Mouse (Mus musculus): Measurements from ENCODE around the gene Gm36210. TPM values are rescaled to one million over a fixed set of nuclear protein-coding genes. Genes with fewer than 3 reads are reported as not detected.

The Gm36210 gene
- 0.22 TPM in 1 of 2 replicates, not detected in the other for polyA plus RNA-seq (2014; fragmentation: Nextera tagmentation; extraction: Ambion mirVana)

GRCm38 (mm10) chr7:4906466-4906950 is at the start of gene Gm36210:
Gene Gm36210, minus strand, starts transcription at chr7:4906516.
- WGBS = 64% methylated on average over 10 of the region's 10 CpGs

GRCm38 (mm10) chr7:4953815-4954445 is 47.6 kb upstream of the Gm36210 start:
- Histone ChIP-seq H3K4me2 (no peak overlapping the region), H3K9me3 (ENCODE audit: control insufficient read depth, low read length) (no peaks in the 10 kb centered on the region), H3K4me3 (ENCODE audit: low read depth, low read length) (no peak overlapping the region), H3K9ac (ENCODE audit: low read depth, low read length) (no peak overlapping the region), H3K27ac (ENCODE audit: low read depth, low read length) (no peak overlapping the region), H3K36me3 (ENCODE audit: control insufficient read depth, insufficient read depth, low read length) (no peaks in the 10 kb centered on the region), H3K27me3 (replicated peaks; ENCODE audit: control insufficient read depth, insufficient read depth, low read length) (no peaks in the 10 kb centered on the region), H3K4me1 (replicated peaks; ENCODE audit: control insufficient read depth, insufficient read depth, low read length) (0 out of 2 replicates have a peak, but pooled peaks cover 2% of the 10 kb centered on the region)
- WGBS = 30% methylated on average over 10 of the region's 10 CpGs
- ATAC-seq (replicated peaks; ENCODE audit: low FRiP score) (no peak), DNase-seq (ENCODE audit: low spot score) (no peak)

More at GRCm38 (mm10) chr7:4906466-4906950, at the start of gene Gm36210:
- H3K4me1 ChIP-seq (replicated peaks; ENCODE audit: control insufficient read depth, insufficient read depth, low read length) = no peaks in the 10 kb centered on the region; the same call in 1 of the 2 replicates
- ATAC-seq (replicated peaks; ENCODE audit: low FRiP score) (no peak), DNase-seq (ENCODE audit: low spot score) (no peak)
- H3K9me3 ChIP-seq (ENCODE audit: control insufficient read depth, low read length) = no peaks in the 10 kb centered on the region
- H3K4me3 ChIP-seq (ENCODE audit: low read depth, low read length) = no peak within 1 kb of the TSS
- no peak within 1 kb of the TSS for H3K9ac ChIP-seq (ENCODE audit: low read depth, low read length)
- H3K27me3 ChIP-seq (replicated peaks; ENCODE audit: control insufficient read depth, insufficient read depth, low read length) = no peaks in the 10 kb centered on the region
- no peak within 1 kb of the TSS for H3K27ac ChIP-seq (ENCODE audit: low read depth, low read length)
- H3K4me2 ChIP-seq = no peak within 1 kb of the TSS
- H3K36me3 ChIP-seq (ENCODE audit: control insufficient read depth, insufficient read depth, low read length) = no peaks in the 10 kb centered on the region

GRCm38 (mm10) chr7:4950561-4951342 is 44.4 kb upstream of the Gm36210 start:
- Histone ChIP-seq H3K4me1 (replicated peaks; ENCODE audit: control insufficient read depth, insufficient read depth, low read length) (0 out of 2 replicates have a peak, but pooled peaks cover 2% of the 10 kb centered on the region), H3K36me3 (ENCODE audit: control insufficient read depth, insufficient read depth, low read length) (no peaks in the 10 kb centered on the region), H3K4me3 (ENCODE audit: low read depth, low read length) (no peak overlapping the region), H3K27me3 (replicated peaks; ENCODE audit: control insufficient read depth, insufficient read depth, low read length) (no peaks in the 10 kb centered on the region), H3K4me2 (no peak overlapping the region), H3K27ac (ENCODE audit: low read depth, low read length) (no peak overlapping the region), H3K9me3 (ENCODE audit: control insufficient read depth, low read length) (no peaks in the 10 kb centered on the region), H3K9ac (ENCODE audit: low read depth, low read length) (no peak overlapping the region)
- ATAC-seq (replicated peaks; ENCODE audit: low FRiP score) (no peak), DNase-seq (ENCODE audit: low spot score) (no peak)
- 80% methylated on average over 19 of the region's 19 CpGs for WGBS

GRCm38 (mm10) chr7:4948386-4948785 is 42.1 kb upstream of the Gm36210 start:
- H3K4me2 ChIP-seq = no peak overlapping the region
- 41% methylated on average over 6 of the region's 6 CpGs for WGBS
- no peaks in the 10 kb centered on the region for H3K9me3 ChIP-seq (ENCODE audit: control insufficient read depth, low read length)
- DNase-seq (ENCODE audit: low spot score) (no peak), ATAC-seq (replicated peaks; ENCODE audit: low FRiP score) (no peak)
- no peak overlapping the region for H3K9ac ChIP-seq (ENCODE audit: low read depth, low read length)
- no peaks in the 10 kb centered on the region for H3K27me3 ChIP-seq (replicated peaks; ENCODE audit: control insufficient read depth, insufficient read depth, low read length)
- H3K4me1 ChIP-seq (replicated peaks; ENCODE audit: control insufficient read depth, insufficient read depth, low read length) = 0 out of 2 replicates have a peak, but pooled peaks cover 4% of the 10 kb centered on the region
- H3K36me3 ChIP-seq (ENCODE audit: control insufficient read depth, insufficient read depth, low read length) = no peaks in the 10 kb centered on the region
- no peak overlapping the region for H3K27ac ChIP-seq (ENCODE audit: low read depth, low read length)
- H3K4me3 ChIP-seq (ENCODE audit: low read depth, low read length) = no peak overlapping the region

GRCm38 (mm10) chr7:4947855-4948254 is 41.5 kb upstream of the Gm36210 start:
- no peaks in the 10 kb centered on the region for H3K9me3 ChIP-seq (ENCODE audit: control insufficient read depth, low read length)
- H3K27me3 ChIP-seq (replicated peaks; ENCODE audit: control insufficient read depth, insufficient read depth, low read length) = no peaks in the 10 kb centered on the region
- 46% methylated on average over 2 of the region's 2 CpGs for WGBS
- H3K4me2 ChIP-seq = no peak overlapping the region
- no peaks in the 10 kb centered on the region for H3K36me3 ChIP-seq (ENCODE audit: control insufficient read depth, insufficient read depth, low read length)
- ATAC-seq (replicated peaks; ENCODE audit: low FRiP score) = no peak
- no peak overlapping the region for H3K9ac ChIP-seq (ENCODE audit: low read depth, low read length)
- no peak for DNase-seq (ENCODE audit: low spot score)
- H3K4me1 ChIP-seq (replicated peaks; ENCODE audit: control insufficient read depth, insufficient read depth, low read length) = 0 out of 2 replicates have a peak, but pooled peaks cover 5% of the 10 kb centered on the region
- no peak overlapping the region for H3K27ac ChIP-seq (ENCODE audit: low read depth, low read length)
- no peak overlapping the region for H3K4me3 ChIP-seq (ENCODE audit: low read depth, low read length)

- Histone ChIP-seq H3K27me3 (replicated peaks; ENCODE audit: control insufficient read depth, insufficient read depth, low read length) (0 out of 2 replicates have a peak, but pooled peaks cover 2% of the 10 kb centered on the region), H3K4me1 (replicated peaks; ENCODE audit: control insufficient read depth, insufficient read depth, low read length) (0 out of 2 replicates have a peak, but pooled peaks cover 3% of the 10 kb centered on the region), H3K27ac (ENCODE audit: low read depth, low read length) (no peak overlapping the region), H3K36me3 (ENCODE audit: control insufficient read depth, insufficient read depth, low read length) (no peaks in the 10 kb centered on the region), H3K4me3 (ENCODE audit: low read depth, low read length) (peak overlapping the region; percentile 21; the same call in 1 of the 2 replicates), H3K4me2 (peak overlapping the region; percentile 59), H3K9ac (ENCODE audit: low read depth, low read length) (no peak overlapping the region), H3K9me3 (ENCODE audit: control insufficient read depth, low read length) (no peaks in the 10 kb centered on the region)
- WGBS = 17% methylated on average over 15 of the region's 15 CpGs
- ATAC-seq (replicated peaks; ENCODE audit: low FRiP score) (peak; percentile 81), DNase-seq (ENCODE audit: low spot score) (peak; percentile 79)
Measured at GRCm38 (mm10) chr7:4943223-4943815, 37.0 kb upstream of the Gm36210 start.

- no peak overlapping the region for H3K9ac ChIP-seq (ENCODE audit: low read depth, low read length)
- 0 out of 2 replicates have a peak, but pooled peaks cover 3% of the 10 kb centered on the region for H3K4me1 ChIP-seq (replicated peaks; ENCODE audit: control insufficient read depth, insufficient read depth, low read length)
- H3K27ac ChIP-seq (ENCODE audit: low read depth, low read length) = no peak overlapping the region
- 44% methylated on average over 5 of the region's 5 CpGs for WGBS
- H3K4me2 ChIP-seq = no peak overlapping the region
- no peak for ATAC-seq (replicated peaks; ENCODE audit: low FRiP score)
- H3K27me3 ChIP-seq (replicated peaks; ENCODE audit: control insufficient read depth, insufficient read depth, low read length) = 0 out of 2 replicates have a peak, but pooled peaks cover 2% of the 10 kb centered on the region
- no peaks in the 10 kb centered on the region for H3K9me3 ChIP-seq (ENCODE audit: control insufficient read depth, low read length)
- no peak for DNase-seq (ENCODE audit: low spot score)
- H3K4me3 ChIP-seq (ENCODE audit: low read depth, low read length) = no peak overlapping the region
- H3K36me3 ChIP-seq (ENCODE audit: control insufficient read depth, insufficient read depth, low read length) = no peaks in the 10 kb centered on the region
Measured at GRCm38 (mm10) chr7:4942673-4943072, 36.4 kb upstream of the Gm36210 start.

- H3K9me3 ChIP-seq (ENCODE audit: control insufficient read depth, low read length) = no peaks in the 10 kb centered on the region
- H3K36me3 ChIP-seq (ENCODE audit: control insufficient read depth, insufficient read depth, low read length) = no peaks in the 10 kb centered on the region
- 19% methylated on average over 9 of the region's 9 CpGs for WGBS
- no peak overlapping the region for H3K4me3 ChIP-seq (ENCODE audit: low read depth, low read length)
- 0 out of 2 replicates have a peak, but pooled peaks have one; percentile 37 for ATAC-seq (replicated peaks; ENCODE audit: low FRiP score)
- H3K27me3 ChIP-seq (replicated peaks; ENCODE audit: control insufficient read depth, insufficient read depth, low read length) = 0 out of 2 replicates have a peak, but pooled peaks cover 2% of the 10 kb centered on the region
- peak; percentile 80 for DNase-seq (ENCODE audit: low spot score)
- H3K27ac ChIP-seq (ENCODE audit: low read depth, low read length) = no peak overlapping the region
- H3K9ac ChIP-seq (ENCODE audit: low read depth, low read length) = no peak overlapping the region
- 0 out of 2 replicates have a peak, but pooled peaks cover 3% of the 10 kb centered on the region for H3K4me1 ChIP-seq (replicated peaks; ENCODE audit: control insufficient read depth, insufficient read depth, low read length)
- no peak overlapping the region for H3K4me2 ChIP-seq
Measured at GRCm38 (mm10) chr7:4940068-4940479, 33.8 kb upstream of the Gm36210 start.
